ENCODE assay signal across 12 mouse cellular contexts in genomic region chr3:26795851-26796538, GRCm38 (mm10).
DNase-seq lines count a peak whose midpoint lies in the region; ATAC-seq lines count a peak whose summit lies in the region.
"Had no signal": no experiment of that assay in that cellular context is flagged by ENCODE, and none has a peak within 500 bp of the region (broad histone marks: within the 10 kb centered on the region; RNA-seq: fewer than 3 reads in every experiment).

No protein-coding gene starts in this region.

- ATAC-seq in neural tube, embryonic 12.5 days (ENCODE audit: low FRiP score, low read depth): peak; percentile 56
- peak; percentile 49; the same call in 1 of the 2 replicates for ATAC-seq in hindbrain, embryonic 13.5 days (ENCODE audit: low FRiP score)
- peak; percentile 89 for ATAC-seq in midbrain, embryonic 12.5 days (ENCODE audit: low FRiP score, low read depth)
- ATAC-seq in erythroblast, adult 5-6 weeks (replicated peaks; ENCODE audit: low FRiP score, poor library complexity, severe bottlenecking): no peak

- H3K4me3 ChIP-seq in neural tube, embryonic 12.5 days: no peak overlapping the region
- no peak overlapping the region for H3K4me3 ChIP-seq in hindbrain, embryonic 13.5 days
- H3K4me3 ChIP-seq in midbrain, embryonic 12.5 days: no peak overlapping the region

- H3K9ac ChIP-seq in neural tube, embryonic 12.5 days: no peak overlapping the region
- H3K9ac ChIP-seq in hindbrain, embryonic 13.5 days: no peak overlapping the region
- no peak overlapping the region for H3K9ac ChIP-seq in midbrain, embryonic 12.5 days (replicated peaks)
- H3K9ac ChIP-seq: liver, embryonic 14.5 days had no signal

- H3K4me1 ChIP-seq in neural tube, embryonic 12.5 days: peaks cover 4% of the 10 kb centered on the region; the same call in 1 of the 2 replicates
- peaks cover 7% of the 10 kb centered on the region for H3K4me1 ChIP-seq in hindbrain, embryonic 13.5 days (replicated peaks)
- peaks cover 8% of the 10 kb centered on the region for H3K4me1 ChIP-seq in midbrain, embryonic 12.5 days

- H3K4me2 ChIP-seq in neural tube, embryonic 12.5 days (replicated peaks): no peak overlapping the region
- H3K4me2 ChIP-seq in hindbrain, embryonic 13.5 days: no peak overlapping the region
- H3K4me2 ChIP-seq in midbrain, embryonic 12.5 days (replicated peaks): no peak overlapping the region

- 64% methylated on average over 7 of the region's 7 CpGs for WGBS in neural tube, embryonic 12.5 days
- WGBS in hindbrain, embryonic 13.5 days: 50% methylated on average over 7 of the region's 7 CpGs
- 50% methylated on average over 7 of the region's 7 CpGs for WGBS in midbrain, embryonic 12.5 days

- no peak overlapping the region for H3K27ac ChIP-seq in neural tube, embryonic 12.5 days
- H3K27ac ChIP-seq in hindbrain, embryonic 13.5 days: no peak overlapping the region
- peak overlapping the region; percentile 60 for H3K27ac ChIP-seq in midbrain, embryonic 12.5 days (replicated peaks)
- H3K27ac ChIP-seq: liver, embryonic 14.5 days had no signal

- no peaks in the 10 kb centered on the region for H3K36me3 ChIP-seq in neural tube, embryonic 12.5 days
- H3K36me3 ChIP-seq in hindbrain, embryonic 13.5 days: no peaks in the 10 kb centered on the region
- no peaks in the 10 kb centered on the region for H3K36me3 ChIP-seq in midbrain, embryonic 12.5 days

- no peaks in the 10 kb centered on the region for H3K9me3 ChIP-seq in neural tube, embryonic 12.5 days
- H3K9me3 ChIP-seq in hindbrain, embryonic 13.5 days: no peaks in the 10 kb centered on the region
- H3K9me3 ChIP-seq in midbrain, embryonic 12.5 days: no peaks in the 10 kb centered on the region

- H3K27me3 ChIP-seq in neural tube, embryonic 12.5 days (replicated peaks): no peaks in the 10 kb centered on the region
- H3K27me3 ChIP-seq in hindbrain, embryonic 13.5 days: no peaks in the 10 kb centered on the region
- no peaks in the 10 kb centered on the region for H3K27me3 ChIP-seq in midbrain, embryonic 12.5 days

- DNase-seq in neural tube, embryonic 10.5 days (ENCODE audit: extremely low spot score, low spot score): no peak
- DNase-seq in right cerebral cortex, postnatal 4 days: no peak
- DNase-seq in layer of hippocampus, postnatal 14 days (ENCODE audit: low spot score in 2 of 2): no peak
- DNase-seq: cerebellum, adult 9-10 months; kidney, adult 11 months; right cerebral cortex, postnatal 25 days; thymus, postnatal 14 days had no signal
